Mouse (Mus musculus) lung, adult 2 months (tissue): ENCODE data around the gene Rbak.
"Not testable (repeated sequence)": the region's sequence is repeated elsewhere in the genome, so short reads cannot be mapped to it uniquely, and the experiment has no call there.

ENCODE experiments used
- CTCF ChIP-seq: fragments of 200-500 bp; IDR thresholded peaks from 2 replicates; pipeline ENCODE4 v1.5.1; 2011; ENCODE audit warnings: mild to moderate bottlenecking, low read length, control low read depth; ENCODE audit not compliant: insufficient read depth
- POLR2A ChIP-seq: fragments of 200-500 bp; IDR thresholded peaks from 2 replicates; pipeline ENCODE4 v1.6.1; 2011; ENCODE audit warnings: low read depth, mild to moderate bottlenecking, control low read depth, low read length, borderline replicate concordance; ENCODE audit errors: extremely low read depth

DNA sequence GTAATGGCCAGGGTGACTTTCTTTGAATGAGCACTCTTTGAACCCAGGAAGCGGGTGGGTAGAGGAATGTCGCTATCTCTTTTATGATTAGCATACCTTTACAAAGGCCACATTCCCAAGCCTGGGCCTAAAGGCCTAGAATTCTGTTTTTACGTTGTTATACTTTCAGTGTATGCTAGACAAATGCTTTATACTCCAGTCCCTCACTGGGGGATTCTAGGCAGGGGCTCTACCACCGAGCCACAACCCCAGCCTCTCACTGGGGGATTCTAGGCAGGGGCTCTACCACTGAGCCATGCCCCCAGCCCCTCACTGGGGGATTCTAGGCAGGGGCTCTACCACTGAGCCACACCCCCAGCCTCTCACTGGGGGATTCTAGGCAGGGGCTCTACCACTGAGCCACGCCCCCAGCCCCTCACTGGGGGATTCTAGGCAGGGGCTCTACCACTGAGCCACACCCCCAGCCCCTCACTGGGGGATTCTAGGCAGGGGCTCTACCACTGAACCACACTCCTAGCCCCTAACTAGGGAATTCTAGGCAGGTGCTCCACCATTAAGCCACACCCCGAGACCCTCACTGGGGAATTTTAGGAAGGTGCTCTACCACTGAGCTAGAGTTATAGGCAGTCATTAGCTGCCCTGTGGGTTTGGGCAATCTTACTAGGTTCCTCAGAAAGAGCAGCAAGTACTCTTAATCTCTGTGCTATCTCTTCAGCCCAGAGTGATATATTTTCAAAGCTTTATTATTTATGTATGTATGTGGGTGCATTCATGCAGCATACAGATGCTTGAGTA, 46.2 kb downstream of the Rbak start:
- TF ChIP-seq CTCF, POLR2A: not testable (repeated sequence)
